Mouse (Mus musculus) embryonic facial prominence, embryonic 11.5 days (tissue): Measurements from ENCODE around the gene Ttc30a1. TPM values are rescaled to one million over a fixed set of nuclear protein-coding genes. Genes with fewer than 3 reads are reported as not detected.

Experiments
- ATAC-seq: fragments of 200-750 bp; cut with Nextera tagmentation; replicated peaks from 2 replicates; pipeline ENCODE4 v1.8.0; 2017; ENCODE audit warnings: low read depth; ENCODE audit not compliant: insufficient number of reproducible peaks, low FRiP score, low TSS enrichment
- DNase-seq: peaks from one replicate; pipeline ENCODE4 v3.0.0-alpha.2; 2015; ENCODE audit warnings: low spot score
- H3K27ac ChIP-seq: fragments of 300-500 bp; sonication (generic); replicated peaks from 2 replicates; pipeline ENCODE4 v1.5.1; 2014; ENCODE audit warnings: mild to moderate bottlenecking, low read depth, low read length, control low read depth
- H3K27me3 ChIP-seq: fragments of 300-500 bp; sonication (generic); 2 replicates; pipeline ENCODE4 v1.6.1; 2014; ENCODE audit warnings: mild to moderate bottlenecking, low read length, moderate library complexity, mixed read lengths; ENCODE audit not compliant: control insufficient read depth, insufficient read depth
- H3K36me3 ChIP-seq: fragments of 300-500 bp; sonication (generic); replicated peaks from 2 replicates; pipeline ENCODE4 v1.6.1; 2014; ENCODE audit warnings: low read depth, mild to moderate bottlenecking, low read length, moderate library complexity, mixed read lengths; ENCODE audit not compliant: control insufficient read depth, insufficient read depth
- H3K4me1 ChIP-seq: fragments of 300-500 bp; sonication (generic); 2 replicates; pipeline ENCODE4 v1.6.1; 2014; ENCODE audit warnings: low read length, mixed read lengths; ENCODE audit not compliant: control insufficient read depth, insufficient read depth
- H3K4me2 ChIP-seq: fragments of 300-500 bp; sonication (generic); 2 replicates; pipeline ENCODE4 v1.6.1; 2014; ENCODE audit warnings: low read depth, mild to moderate bottlenecking, control low read depth, low read length, moderate library complexity
- H3K4me3 ChIP-seq: fragments of 300-500 bp; sonication (generic); 2 replicates; pipeline ENCODE4 v1.5.1; 2014; ENCODE audit warnings: low read depth, low read length, control low read depth
- H3K9ac ChIP-seq: fragments of 300-500 bp; sonication (generic); replicated peaks from 2 replicates; pipeline ENCODE4 v1.6.1; 2014; ENCODE audit warnings: mild to moderate bottlenecking, control low read depth, low read length
- H3K9me3 ChIP-seq: fragments of 300-500 bp; sonication (generic); replicated peaks from 2 replicates; pipeline ENCODE4 v1.6.1; 2016; ENCODE audit warnings: mild to moderate bottlenecking, low read length, inconsistent platforms, mixed read lengths; ENCODE audit not compliant: control insufficient read depth
- WGBS: fragments of 180-500 bp; shearing (Covaris S2); extraction: QIAGEN DNeasy Blood & Tissue Kit; methylation state at CpG from one replicate; pipeline ENCODE4 v1.1.7; 2014; 5-methylcytosine and 5-hydroxymethylcytosine counted together
- polyA plus RNA-seq: library from polyadenylated mRNA; unstranded; fragments of >200 nt; fragmentation: Nextera tagmentation; extraction: Ambion mirVana; gene quantifications from 2 replicates; pipeline ENCODE4 v1.2.1, GENCODE M21; 2014

Ttc30a1 gene
- polyA plus RNA-seq, 1 experiment from 2014 or later, result 13.8 TPM

DNA sequence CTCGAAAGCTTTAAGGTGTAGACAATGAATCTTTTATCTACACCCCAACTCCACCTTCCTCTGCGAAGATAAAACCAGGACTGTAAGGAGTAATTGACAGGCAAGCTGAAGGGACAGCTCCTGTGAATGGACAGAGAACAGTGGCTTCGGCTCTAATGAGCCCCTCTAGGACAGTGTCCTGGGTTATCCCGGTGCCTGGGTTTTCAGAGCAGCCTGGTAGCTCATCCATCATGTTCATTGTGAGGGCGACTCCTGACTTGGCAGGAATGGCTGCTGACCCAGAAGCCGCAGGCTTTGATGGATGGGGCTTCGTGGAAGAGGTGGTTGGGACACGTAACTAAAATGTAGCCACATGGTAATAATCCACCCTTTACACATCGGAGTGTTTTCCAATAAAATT, 21.1 kb upstream of the Ttc30a1 start:
- Histone ChIP-seq H3K9me3 (no peaks in the 10 kb centered on the region), H3K4me3 (no peak overlapping the region), H3K27ac (no peak overlapping the region), H3K27me3 (no peaks in the 10 kb centered on the region), H3K4me1 (no peaks in the 10 kb centered on the region), H3K9ac (no peak overlapping the region), H3K4me2 (no peak overlapping the region), H3K36me3 (no peaks in the 10 kb centered on the region)
- ATAC-seq (no peak), DNase-seq (no peak)
- WGBS, result 61% methylated on average over 9 of the region's 9 CpGs

DNA sequence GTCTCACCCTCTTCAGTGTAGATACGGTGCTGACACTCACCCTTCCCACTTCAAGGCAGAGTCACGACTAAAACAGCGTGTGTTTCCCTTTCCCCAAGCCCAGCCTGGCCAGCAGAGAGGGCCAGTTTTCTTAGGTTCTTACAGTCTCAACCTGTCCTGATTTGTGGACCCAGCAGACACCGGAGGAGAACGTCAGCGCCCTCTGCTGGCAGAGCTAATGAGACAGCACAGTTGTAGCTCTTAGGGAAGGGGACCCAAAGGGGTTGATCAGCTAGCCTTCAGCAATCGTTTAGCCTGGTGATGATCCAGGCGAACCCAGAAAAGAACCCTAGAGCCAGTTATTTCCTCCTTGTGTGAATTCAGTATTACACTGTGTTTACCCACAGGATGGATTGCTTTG, 19.6 kb upstream of the Ttc30a1 start:
- Histone ChIP-seq H3K36me3 (no peaks in the 10 kb centered on the region), H3K4me3 (no peak overlapping the region), H3K27ac (no peak overlapping the region), H3K9ac (no peak overlapping the region), H3K9me3 (no peaks in the 10 kb centered on the region), H3K27me3 (no peaks in the 10 kb centered on the region), H3K4me2 (no peak overlapping the region), H3K4me1 (no peaks in the 10 kb centered on the region)
- no peak for ATAC-seq
- DNase-seq, result peak; percentile 67
- 37% methylated on average over 8 of the region's 8 CpGs for WGBS

DNA sequence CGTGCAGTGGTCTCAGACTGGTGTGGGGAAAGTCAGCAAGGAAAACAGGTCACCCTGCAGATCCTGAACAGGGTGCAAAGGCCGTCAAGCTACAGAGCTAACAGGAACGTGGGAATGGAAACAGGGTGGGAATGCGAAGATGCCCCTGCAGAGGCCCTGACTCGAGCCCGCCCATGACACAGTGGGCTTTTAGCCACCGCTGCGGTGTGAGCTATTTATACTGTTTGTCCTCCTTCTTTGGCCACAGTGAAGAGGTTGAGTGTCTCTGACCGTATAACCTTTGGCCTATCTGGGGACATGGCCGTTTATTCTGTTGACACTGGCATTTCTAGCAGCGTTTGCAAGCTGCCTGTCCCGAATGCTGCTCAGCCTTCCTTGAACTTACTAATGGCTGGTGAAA, 17.9 kb upstream of the Ttc30a1 start:
- Histone ChIP-seq H3K27me3 (no peaks in the 10 kb centered on the region), H3K4me2 (no peak overlapping the region), H3K9ac (0 out of 2 replicates have a peak overlapping the region, but pooled peaks have one; percentile 4), H3K4me3 (no peak overlapping the region), H3K4me1 (no peaks in the 10 kb centered on the region), H3K27ac (no peak overlapping the region), H3K36me3 (no peaks in the 10 kb centered on the region), H3K9me3 (no peaks in the 10 kb centered on the region)
- WGBS, result 36% methylated on average over 12 of the region's 12 CpGs
- ATAC-seq, result no peak
- DNase-seq, result no peak

DNA sequence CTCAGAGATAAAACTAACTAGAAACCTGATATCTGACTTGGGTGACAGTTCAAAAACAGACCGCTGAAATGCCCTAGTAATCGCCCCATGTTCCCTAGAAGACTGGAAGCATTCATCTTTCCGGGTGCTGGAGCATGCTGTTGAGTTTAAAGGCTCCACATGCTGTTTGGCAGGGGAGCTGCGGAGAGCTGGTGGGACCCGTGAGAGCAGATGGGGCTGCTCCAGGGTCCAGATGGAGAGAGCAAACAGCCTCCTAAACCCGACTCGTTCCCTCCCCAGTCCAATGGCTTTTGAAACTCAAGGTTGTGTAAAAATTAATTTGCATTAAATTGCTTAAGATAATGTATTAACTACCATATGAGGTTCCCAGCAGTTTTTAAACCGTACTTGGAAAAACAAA, 16.9 kb upstream of the Ttc30a1 start:
- 29% methylated on average over 8 of the region's 8 CpGs for WGBS
- ATAC-seq, result no peak
- Histone ChIP-seq H3K36me3 (no peaks in the 10 kb centered on the region), H3K4me3 (no peak overlapping the region), H3K4me2 (no peak overlapping the region), H3K9ac (no peak overlapping the region), H3K4me1 (no peaks in the 10 kb centered on the region), H3K27me3 (no peaks in the 10 kb centered on the region), H3K27ac (no peak overlapping the region), H3K9me3 (no peaks in the 10 kb centered on the region)
- no peak for DNase-seq

DNA sequence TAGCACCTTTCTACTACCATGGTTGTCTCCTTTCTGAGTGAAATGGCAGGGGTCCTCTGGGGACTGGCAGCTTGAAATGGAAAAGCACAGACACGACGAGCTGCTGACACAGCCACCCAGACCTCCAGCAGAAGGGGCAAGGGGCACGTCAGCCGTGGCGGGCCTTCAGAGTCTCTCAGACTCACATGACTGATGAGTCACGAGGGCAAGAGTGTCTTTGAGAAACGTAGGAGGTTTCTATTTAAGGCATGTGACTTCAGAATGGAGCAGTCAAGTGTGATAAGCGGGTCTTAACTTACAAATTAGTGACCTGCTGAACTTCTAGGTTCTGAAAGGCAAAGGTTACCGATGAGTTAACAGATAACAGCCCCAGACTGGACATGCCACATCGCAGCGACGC, 16.0 kb upstream of the Ttc30a1 start:
- H3K4me3 ChIP-seq, result no peak overlapping the region
- H3K9ac ChIP-seq, result no peak overlapping the region
- H3K27ac ChIP-seq, result no peak overlapping the region
- DNase-seq (no peak), ATAC-seq (no peak)
- no peak overlapping the region for H3K4me2 ChIP-seq
- no peaks in the 10 kb centered on the region for H3K27me3 ChIP-seq
- no peaks in the 10 kb centered on the region for H3K9me3 ChIP-seq
- no peaks in the 10 kb centered on the region for H3K36me3 ChIP-seq
- WGBS, result 40% methylated on average over 12 of the region's 12 CpGs
- no peaks in the 10 kb centered on the region for H3K4me1 ChIP-seq

DNA sequence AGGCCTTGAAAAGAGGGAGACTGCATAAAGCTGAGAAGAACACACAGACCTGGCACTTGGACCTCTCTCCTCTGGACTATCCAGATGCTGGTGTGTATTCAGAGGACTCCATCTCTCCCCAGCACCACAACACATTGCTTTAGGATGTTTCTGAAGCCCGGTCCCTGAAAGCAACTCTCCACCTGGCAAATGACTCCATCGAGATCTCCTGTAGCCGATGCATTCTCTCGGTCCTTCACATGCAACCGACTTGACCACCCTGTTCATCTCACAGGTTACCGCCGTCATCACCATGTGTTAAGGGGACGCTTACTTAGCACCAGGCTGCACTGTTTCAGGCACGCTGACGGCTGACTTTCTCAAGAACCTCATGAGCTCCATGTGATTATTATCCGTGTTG, 13.1 kb upstream of the Ttc30a1 start:
- no peak overlapping the region for H3K4me3 ChIP-seq
- no peak overlapping the region for H3K9ac ChIP-seq
- H3K4me2 ChIP-seq, result no peak overlapping the region
- DNase-seq (no peak), ATAC-seq (no peak)
- 93% methylated on average over 11 of the region's 11 CpGs for WGBS
- H3K36me3 ChIP-seq, result no peaks in the 10 kb centered on the region
- no peaks in the 10 kb centered on the region for H3K4me1 ChIP-seq
- H3K9me3 ChIP-seq, result no peaks in the 10 kb centered on the region
- no peaks in the 10 kb centered on the region for H3K27me3 ChIP-seq
- no peak overlapping the region for H3K27ac ChIP-seq

DNA sequence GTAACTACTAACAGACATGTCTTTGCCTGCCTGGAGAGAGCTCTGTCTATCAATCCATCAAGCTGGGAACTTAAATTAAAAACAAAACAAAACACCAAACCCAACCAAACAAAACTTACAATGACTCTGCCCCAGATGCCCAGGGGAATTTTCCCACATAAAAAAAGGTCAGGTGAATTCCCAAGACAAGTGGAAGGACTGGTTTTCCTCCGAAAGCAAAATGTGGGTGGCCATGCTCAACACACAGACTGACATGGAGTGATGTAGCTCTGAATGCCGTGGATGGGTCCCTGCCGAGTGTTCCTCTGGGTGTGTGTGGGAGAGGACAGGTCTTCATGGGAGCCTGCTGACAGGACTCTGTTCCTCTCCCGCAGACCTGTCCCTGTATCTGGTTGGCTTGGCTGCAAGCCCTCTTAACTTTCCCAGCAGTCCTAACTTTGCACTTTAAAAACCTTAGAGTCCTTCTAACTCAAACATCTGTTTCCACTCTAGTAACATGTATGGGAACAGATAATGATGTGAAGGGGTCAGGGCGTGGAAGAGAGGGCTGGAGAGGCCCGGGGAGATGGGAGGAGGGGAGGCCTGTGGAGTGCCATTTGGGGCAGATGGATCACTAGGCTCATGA, 9.9 kb upstream of the Ttc30a1 start:
- H3K36me3 ChIP-seq, result no peaks in the 10 kb centered on the region
- no peak overlapping the region for H3K4me2 ChIP-seq

DNA sequence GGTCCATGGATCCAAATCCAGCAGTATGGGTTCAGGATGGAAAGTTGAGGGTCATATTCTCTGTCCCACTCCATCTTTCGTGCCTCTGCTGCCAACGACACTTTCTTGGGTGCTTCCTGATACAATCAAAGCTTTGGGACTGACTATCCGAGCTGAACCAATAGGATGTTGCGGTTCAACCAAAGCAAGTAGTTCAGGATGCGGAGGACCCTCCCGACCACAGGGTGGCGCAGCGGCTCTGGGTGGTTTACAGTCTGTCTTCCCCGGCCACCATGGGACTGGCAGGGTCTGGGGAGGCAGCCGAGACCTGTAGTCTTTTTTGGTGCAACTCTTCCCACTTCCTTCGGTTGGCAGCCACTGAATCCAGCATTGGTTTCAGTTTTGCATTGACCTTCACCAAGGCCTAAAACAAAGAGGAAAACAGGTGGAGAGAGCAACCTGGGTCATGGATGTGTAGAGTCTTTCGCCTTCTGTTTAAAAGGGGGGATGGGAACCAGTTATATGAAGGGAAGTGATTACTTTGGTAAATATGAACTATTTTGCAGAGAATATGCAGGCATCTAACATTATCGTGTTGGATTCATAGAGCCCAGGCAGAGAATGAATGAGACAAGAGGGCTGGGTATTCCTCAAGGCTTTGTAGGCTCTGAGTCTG, 9.2 kb upstream of the Ttc30a1 start:
- H3K9me3 ChIP-seq, result no peaks in the 10 kb centered on the region
- H3K27ac ChIP-seq, result peak overlapping the region; percentile 42
- WGBS, result 38% methylated on average over 13 of the region's 13 CpGs
- H3K27me3 ChIP-seq, result no peaks in the 10 kb centered on the region
- ATAC-seq (no peak), DNase-seq (peak; percentile 73)
- H3K4me1 ChIP-seq, result no peaks in the 10 kb centered on the region
- H3K4me3 ChIP-seq, result no peak overlapping the region
- H3K4me2 ChIP-seq, result no peak overlapping the region
- no peaks in the 10 kb centered on the region for H3K36me3 ChIP-seq
- H3K9ac ChIP-seq, result no peak overlapping the region

More for the DNA sequence above, 9.9 kb upstream of the Ttc30a1 start:
- peak; percentile 27; the same call in 1 of the 2 replicates for ATAC-seq
- H3K4me1 ChIP-seq, result no peaks in the 10 kb centered on the region
- peak; percentile 58 for DNase-seq
- H3K9ac ChIP-seq, result no peak overlapping the region
- H3K27ac ChIP-seq, result 0 out of 2 replicates have a peak overlapping the region, but pooled peaks have one; percentile 17
- no peak overlapping the region for H3K4me3 ChIP-seq
- no peaks in the 10 kb centered on the region for H3K27me3 ChIP-seq
- WGBS, result 12% methylated on average over 6 of the region's 6 CpGs
- H3K9me3 ChIP-seq, result no peaks in the 10 kb centered on the region
